Mouse (Mus musculus): ENCODE measurements around the gene Itih5.

DNA sequence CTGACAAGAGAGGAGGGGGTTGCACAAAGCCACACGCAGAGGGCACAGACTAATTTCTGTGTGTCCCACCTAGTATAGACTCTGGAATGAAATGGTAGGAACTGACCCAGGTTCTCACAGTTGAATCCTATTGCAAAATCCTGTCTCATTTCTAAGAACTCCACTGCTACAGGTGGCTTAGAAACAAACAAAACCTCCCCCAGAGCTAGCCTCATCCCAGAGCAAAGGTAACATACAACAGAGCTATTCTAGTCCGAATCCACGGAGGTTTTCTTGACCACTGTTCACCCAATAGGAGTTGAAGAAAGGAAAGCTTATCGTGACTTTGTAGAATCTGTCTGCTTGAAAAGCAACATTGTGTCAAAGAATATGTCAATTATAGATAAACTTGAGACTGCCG lies 130.3 kb downstream of the Itih5 start:
- no peak for TF ChIP-seq CTCF (conservative IDR thresholded peaks at IDR 0.05; ENCODE audit: low read length)
- no peak for TF ChIP-seq NANOG (IDR thresholded peaks at IDR 0.05; ENCODE audit: borderline replicate concordance, low read length)
